Mouse (Mus musculus): Measurements from ENCODE around the gene Map7.

The Map7 gene

GRCm38 (mm10) chr10:20190139-20190747, 42.0 kb downstream of the Map7 start:
- H3K36me3 ChIP-seq (ENCODE audit: control insufficient read depth, insufficient read depth, low read length, poor library complexity, severe bottlenecking) = no peaks in the 10 kb centered on the region
- no peaks in the 10 kb centered on the region for H3K27me3 ChIP-seq (ENCODE audit: control insufficient read depth, insufficient read depth, low read length, poor library complexity, severe bottlenecking)
- DNase-seq (ENCODE audit: low read depth, low spot score) = no peak

- H3K36me3 ChIP-seq (ENCODE audit: control insufficient read depth, insufficient read depth, low read length, poor library complexity, severe bottlenecking) = no peaks in the 10 kb centered on the region
- DNase-seq (ENCODE audit: low read depth, low spot score) = no peak
- H3K27me3 ChIP-seq (ENCODE audit: control insufficient read depth, insufficient read depth, low read length, poor library complexity, severe bottlenecking) = no peaks in the 10 kb centered on the region
Measured at GRCm38 (mm10) chr10:20194847-20195540, 46.7 kb downstream of the Map7 start.

GRCm38 (mm10) chr10:20197039-20197438, 48.8 kb downstream of the Map7 start:
- no peak for DNase-seq (ENCODE audit: low read depth, low spot score)
- Histone ChIP-seq H3K36me3 (ENCODE audit: control insufficient read depth, insufficient read depth, low read length, poor library complexity, severe bottlenecking) (no peaks in the 10 kb centered on the region), H3K27me3 (ENCODE audit: control insufficient read depth, insufficient read depth, low read length, poor library complexity, severe bottlenecking) (no peaks in the 10 kb centered on the region)

GRCm38 (mm10) chr10:20198968-20199737, 50.9 kb downstream of the Map7 start:
- no peaks in the 10 kb centered on the region for H3K27me3 ChIP-seq (ENCODE audit: control insufficient read depth, insufficient read depth, low read length, poor library complexity, severe bottlenecking)
- DNase-seq (ENCODE audit: low read depth, low spot score) = no peak
- H3K36me3 ChIP-seq (ENCODE audit: control insufficient read depth, insufficient read depth, low read length, poor library complexity, severe bottlenecking) = no peaks in the 10 kb centered on the region

GRCm38 (mm10) chr10:20201236-20201635, 53.0 kb downstream of the Map7 start:
- H3K27me3 ChIP-seq (ENCODE audit: control insufficient read depth, insufficient read depth, low read length, poor library complexity, severe bottlenecking) = no peaks in the 10 kb centered on the region
- no peak for DNase-seq (ENCODE audit: low read depth, low spot score)
- H3K36me3 ChIP-seq (ENCODE audit: control insufficient read depth, insufficient read depth, low read length, poor library complexity, severe bottlenecking) = no peaks in the 10 kb centered on the region

- DNase-seq (ENCODE audit: low read depth, low spot score) = no peak
Measured at GRCm38 (mm10) chr10:20202171-20202570, 53.9 kb downstream of the Map7 start.

GRCm38 (mm10) chr10:20202818-20203217, 54.5 kb downstream of the Map7 start:
- DNase-seq (ENCODE audit: low read depth, low spot score) = no peak
- H3K36me3 ChIP-seq (ENCODE audit: control insufficient read depth, insufficient read depth, low read length, poor library complexity, severe bottlenecking) = no peaks in the 10 kb centered on the region
- H3K27me3 ChIP-seq (ENCODE audit: control insufficient read depth, insufficient read depth, low read length, poor library complexity, severe bottlenecking) = no peaks in the 10 kb centered on the region

More at GRCm38 (mm10) chr10:20202171-20202570, 53.9 kb downstream of the Map7 start:
- Histone ChIP-seq H3K27me3 (ENCODE audit: control insufficient read depth, insufficient read depth, low read length, poor library complexity, severe bottlenecking) (no peaks in the 10 kb centered on the region), H3K36me3 (ENCODE audit: control insufficient read depth, insufficient read depth, low read length, poor library complexity, severe bottlenecking) (no peaks in the 10 kb centered on the region)

GRCm38 (mm10) chr10:20203502-20203901, 55.2 kb downstream of the Map7 start:
- H3K36me3 ChIP-seq (ENCODE audit: control insufficient read depth, insufficient read depth, low read length, poor library complexity, severe bottlenecking) = no peaks in the 10 kb centered on the region
- H3K27me3 ChIP-seq (ENCODE audit: control insufficient read depth, insufficient read depth, low read length, poor library complexity, severe bottlenecking) = no peaks in the 10 kb centered on the region
- DNase-seq (ENCODE audit: low read depth, low spot score) = no peak

- Histone ChIP-seq H3K27me3 (ENCODE audit: control insufficient read depth, insufficient read depth, low read length, poor library complexity, severe bottlenecking) (no peaks in the 10 kb centered on the region), H3K36me3 (ENCODE audit: control insufficient read depth, insufficient read depth, low read length, poor library complexity, severe bottlenecking) (no peaks in the 10 kb centered on the region)
- DNase-seq (ENCODE audit: low read depth, low spot score) = peak; percentile 58
Measured at GRCm38 (mm10) chr10:20204696-20205431, 56.6 kb downstream of the Map7 start.

GRCm38 (mm10) chr10:20206966-20207365, 58.7 kb downstream of the Map7 start:
- no peak for DNase-seq (ENCODE audit: low read depth, low spot score)
- Histone ChIP-seq H3K27me3 (ENCODE audit: control insufficient read depth, insufficient read depth, low read length, poor library complexity, severe bottlenecking) (no peaks in the 10 kb centered on the region), H3K36me3 (ENCODE audit: control insufficient read depth, insufficient read depth, low read length, poor library complexity, severe bottlenecking) (no peaks in the 10 kb centered on the region)

GRCm38 (mm10) chr10:20209609-20210341, 61.5 kb downstream of the Map7 start:
- Histone ChIP-seq H3K27me3 (ENCODE audit: control insufficient read depth, insufficient read depth, low read length, poor library complexity, severe bottlenecking) (no peaks in the 10 kb centered on the region), H3K36me3 (ENCODE audit: control insufficient read depth, insufficient read depth, low read length, poor library complexity, severe bottlenecking) (no peaks in the 10 kb centered on the region)
- no peak for DNase-seq (ENCODE audit: low read depth, low spot score)

GRCm38 (mm10) chr10:20214418-20214817, 66.1 kb downstream of the Map7 start:
- Histone ChIP-seq H3K27me3 (ENCODE audit: control insufficient read depth, insufficient read depth, low read length, poor library complexity, severe bottlenecking) (no peaks in the 10 kb centered on the region), H3K36me3 (ENCODE audit: control insufficient read depth, insufficient read depth, low read length, poor library complexity, severe bottlenecking) (no peaks in the 10 kb centered on the region)
- no peak for DNase-seq (ENCODE audit: low read depth, low spot score)

GRCm38 (mm10) chr10:20216982-20217381, 68.7 kb downstream of the Map7 start:
- Histone ChIP-seq H3K36me3 (ENCODE audit: control insufficient read depth, insufficient read depth, low read length, poor library complexity, severe bottlenecking) (no peaks in the 10 kb centered on the region), H3K27me3 (ENCODE audit: control insufficient read depth, insufficient read depth, low read length, poor library complexity, severe bottlenecking) (no peaks in the 10 kb centered on the region)
- DNase-seq (ENCODE audit: low read depth, low spot score) = no peak

GRCm38 (mm10) chr10:20218866-20219265, 70.6 kb downstream of the Map7 start:
- H3K36me3 ChIP-seq (ENCODE audit: control insufficient read depth, insufficient read depth, low read length, poor library complexity, severe bottlenecking) = no peaks in the 10 kb centered on the region
- H3K27me3 ChIP-seq (ENCODE audit: control insufficient read depth, insufficient read depth, low read length, poor library complexity, severe bottlenecking) = no peaks in the 10 kb centered on the region
- DNase-seq (ENCODE audit: low read depth, low spot score) = no peak
